Mouse (Mus musculus): ENCODE data around the gene Chpt1.

DNA sequence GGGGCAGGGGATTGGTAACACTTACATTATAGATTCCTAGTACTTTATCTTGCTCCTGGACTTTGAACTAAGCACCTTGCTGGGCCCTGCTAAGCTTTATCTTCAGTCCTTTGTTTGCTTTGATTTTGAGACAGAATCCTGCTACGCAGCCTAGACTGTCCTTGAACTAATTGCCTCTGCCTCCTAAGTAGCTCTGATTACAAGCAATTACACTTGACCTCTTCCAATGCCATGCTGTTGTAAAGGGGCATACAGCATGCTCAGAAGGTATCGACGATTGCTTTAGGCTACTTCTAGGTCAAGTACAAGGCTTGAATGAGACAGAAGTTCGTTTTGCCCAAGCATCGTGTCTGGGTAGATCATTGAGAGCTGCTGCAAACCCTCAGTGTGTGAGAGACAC lies 1.4 kb upstream of the Chpt1 start:
- no peak for TF ChIP-seq CTCF (conservative IDR thresholded peaks at IDR 0.05; ENCODE audit: low read length)
- no peak for TF ChIP-seq POU5F1 (IDR thresholded peaks at IDR 0.05; ENCODE audit: borderline replicate concordance, low read length)
- TF ChIP-seq NANOG (IDR thresholded peaks at IDR 0.05; ENCODE audit: borderline replicate concordance, low read length) = peak; percentile 87; the same call in 1 of the 2 replicates

Data from E14TG2a.4 (cell line).